Mouse (Mus musculus) midbrain, embryonic 16.5 days (tissue): Measurements from ENCODE around the gene Mcrip2. TPM values are rescaled to one million over a fixed set of nuclear protein-coding genes. Genes with fewer than 3 reads are reported as not detected.
A peak's percentile ranks its signal among the peaks of the same experiment; 100 is the strongest.

Experiments used
- ATAC-seq: fragments of 200-750 bp; cut with Nextera tagmentation; 2 replicates; pipeline ENCODE4 v1.8.0; 2017; ENCODE audit warnings: moderate TSS enrichment
- H3K27ac ChIP-seq: fragments of 300-500 bp; sonication (generic); 2 replicates; pipeline ENCODE4 v1.5.1; 2014; ENCODE audit warnings: mild to moderate bottlenecking, low read length, mixed read lengths
- H3K27me3 ChIP-seq: fragments of 300-500 bp; sonication (generic); 2 replicates; pipeline ENCODE4 v1.6.1; 2014; ENCODE audit warnings: low read depth, low read length, mixed read lengths; ENCODE audit not compliant: control insufficient read depth, insufficient read depth
- H3K36me3 ChIP-seq: fragments of 300-500 bp; sonication (generic); 2 replicates; pipeline ENCODE4 v1.6.1; 2014; ENCODE audit warnings: mild to moderate bottlenecking, low read length, moderate library complexity, mixed read lengths; ENCODE audit not compliant: control insufficient read depth, insufficient read depth
- H3K4me1 ChIP-seq: fragments of 300-500 bp; sonication (generic); 2 replicates; pipeline ENCODE4 v1.6.1; 2014; ENCODE audit warnings: mild to moderate bottlenecking, low read length, mixed read lengths; ENCODE audit not compliant: control insufficient read depth, insufficient read depth
- H3K4me2 ChIP-seq: fragments of 300-500 bp; sonication (generic); 2 replicates; pipeline ENCODE4 v1.6.1; 2014; ENCODE audit warnings: mild to moderate bottlenecking, low read length, mixed read lengths
- H3K4me3 ChIP-seq: fragments of 300-500 bp; sonication (generic); 2 replicates; pipeline ENCODE4 v1.5.1; 2014; ENCODE audit warnings: low read depth, mild to moderate bottlenecking, low read length, moderate library complexity, mixed read lengths
- H3K9ac ChIP-seq: fragments of 300-500 bp; sonication (generic); 2 replicates; pipeline ENCODE4 v1.6.1; 2014; ENCODE audit warnings: low read depth, low read length, mixed read lengths
- H3K9me3 ChIP-seq: fragments of 300-500 bp; sonication (generic); replicated peaks from 2 replicates; pipeline ENCODE4 v1.6.1; 2014; ENCODE audit warnings: mild to moderate bottlenecking, low read length, mixed read lengths; ENCODE audit not compliant: control insufficient read depth, poor library complexity, severe bottlenecking
- WGBS: fragments of 180-500 bp; shearing (Covaris S2); extraction: QIAGEN DNeasy Blood & Tissue Kit; methylation state at CpG from one replicate; pipeline ENCODE4 v1.1.7; 2014; 5-methylcytosine and 5-hydroxymethylcytosine counted together
- polyA plus RNA-seq: library from polyadenylated mRNA; unstranded; fragments of >200 nt; fragmentation: Nextera tagmentation; extraction: Ambion mirVana; gene quantifications from 2 replicates; pipeline ENCODE4 v1.2.1, GENCODE M21; 2015

Mcrip2 gene
- polyA plus RNA-seq, 1 experiment from 2014 or later = 25.3 TPM

DNA sequence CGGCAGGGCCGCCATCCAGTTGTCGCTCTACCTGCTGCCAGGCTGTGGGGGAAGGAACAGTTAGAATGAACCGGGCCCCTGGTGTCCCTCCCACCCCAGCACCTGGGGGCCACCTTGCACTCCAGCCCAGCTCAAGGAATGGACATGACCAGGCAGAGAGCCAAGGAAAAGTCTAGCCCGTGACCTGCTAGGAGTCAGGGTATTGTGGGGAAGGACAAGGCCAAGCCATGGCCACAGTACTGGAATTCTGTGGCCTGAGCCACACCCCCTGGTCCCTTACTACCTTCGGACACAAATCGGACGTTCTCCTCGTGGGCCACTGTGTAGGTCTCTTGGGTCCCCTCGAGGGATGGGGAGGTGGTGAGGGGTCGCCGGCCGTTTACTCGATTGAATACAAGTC lies 4.3 kb downstream of the Mcrip2 start:
- no peak for ATAC-seq
- WGBS = 95% methylated on average over 14 of the region's 14 CpGs
- H3K9me3 ChIP-seq = no peaks in the 10 kb centered on the region
- H3K36me3 ChIP-seq = no peaks in the 10 kb centered on the region
- no peak overlapping the region for H3K4me3 ChIP-seq
- H3K9ac ChIP-seq = no peak overlapping the region
- no peak overlapping the region for H3K4me2 ChIP-seq
- no peaks in the 10 kb centered on the region for H3K27me3 ChIP-seq
- peaks cover 29% of the 10 kb centered on the region for H3K4me1 ChIP-seq
- no peak overlapping the region for H3K27ac ChIP-seq

DNA sequence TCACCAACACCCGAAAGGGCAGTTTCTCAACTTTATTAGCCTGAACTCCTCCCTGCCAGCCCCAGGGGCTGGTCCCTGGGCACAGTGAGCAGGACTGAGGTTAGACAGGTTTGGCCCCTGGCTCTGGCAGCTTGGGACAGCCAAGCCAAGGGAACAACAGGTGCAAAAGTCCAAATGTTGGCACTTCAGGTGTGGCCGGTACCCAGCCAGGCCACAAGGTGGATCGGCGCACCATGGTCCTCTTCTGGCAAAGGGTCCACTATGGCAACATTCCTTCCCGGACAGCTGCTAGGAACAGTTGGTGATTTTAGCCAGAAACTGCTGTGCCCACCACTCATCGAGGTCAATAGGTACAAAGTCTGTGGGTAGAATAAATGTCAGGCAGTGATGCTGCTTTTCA lies 4.9 kb downstream of the Mcrip2 start:
- no peaks in the 10 kb centered on the region for H3K9me3 ChIP-seq
- no peak overlapping the region for H3K9ac ChIP-seq
- no peak overlapping the region for H3K4me2 ChIP-seq
- no peak overlapping the region for H3K4me3 ChIP-seq
- H3K27me3 ChIP-seq = no peaks in the 10 kb centered on the region
- H3K27ac ChIP-seq = no peak overlapping the region
- 88% methylated on average over 6 of the region's 6 CpGs for WGBS
- H3K4me1 ChIP-seq = peaks cover 29% of the 10 kb centered on the region
- H3K36me3 ChIP-seq = no peaks in the 10 kb centered on the region
- no peak for ATAC-seq

DNA sequence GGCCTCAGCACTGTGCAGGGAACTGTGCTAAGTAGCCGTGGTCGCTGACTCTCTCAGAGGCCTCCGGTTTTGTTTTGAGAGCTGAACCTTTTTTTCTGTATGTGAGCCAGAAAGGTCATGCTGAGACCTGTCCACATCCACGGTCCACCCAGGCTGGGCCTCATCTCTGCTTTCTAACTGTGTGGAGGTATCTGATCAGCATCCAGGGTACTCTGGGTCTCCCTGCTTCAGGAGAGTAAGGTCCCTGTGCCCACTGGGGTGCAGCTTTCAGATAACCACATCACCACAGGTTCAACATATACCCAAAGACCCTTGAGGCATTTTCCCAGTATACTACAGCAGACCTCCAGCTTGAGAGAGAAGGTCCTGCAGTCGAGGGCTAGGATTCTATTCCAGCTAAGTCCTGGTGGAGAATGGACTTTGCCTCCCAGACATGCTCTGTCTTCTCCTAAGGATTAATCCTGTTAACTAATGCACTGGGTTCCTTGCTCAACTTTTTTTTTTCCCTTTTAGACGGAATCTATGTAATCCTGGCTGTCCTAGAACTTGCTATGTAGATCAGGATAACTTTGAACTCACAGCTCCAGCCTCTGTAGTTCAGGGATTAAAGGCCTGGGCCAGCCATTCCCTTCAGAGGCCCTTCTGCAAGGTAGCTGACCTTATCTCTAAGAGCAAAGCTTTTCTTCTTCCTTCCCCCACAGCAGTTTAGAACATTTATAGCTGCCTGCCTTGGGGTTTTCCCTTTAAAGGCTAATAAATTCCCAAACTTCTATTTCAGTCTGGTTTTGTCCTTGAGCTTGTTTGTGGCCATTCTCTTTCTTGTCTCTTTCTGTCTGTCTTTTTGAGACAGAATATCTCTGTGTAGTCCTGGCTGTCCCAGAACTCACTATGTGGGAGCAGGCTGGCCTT lies 6.6 kb downstream of the Mcrip2 start:
- 8% methylated on average over 6 of the region's 6 CpGs for WGBS
- Histone ChIP-seq H3K36me3 (no peaks in the 10 kb centered on the region), H3K9me3 (no peaks in the 10 kb centered on the region), H3K4me3 (peak overlapping the region; percentile 75), H3K27ac (peak overlapping the region; percentile 89), H3K9ac (peak overlapping the region; percentile 92), H3K27me3 (no peaks in the 10 kb centered on the region), H3K4me2 (peak overlapping the region; percentile 81), H3K4me1 (peaks cover 21% of the 10 kb centered on the region)
- ATAC-seq = no peak; the same call in 1 of the 2 replicates

DNA sequence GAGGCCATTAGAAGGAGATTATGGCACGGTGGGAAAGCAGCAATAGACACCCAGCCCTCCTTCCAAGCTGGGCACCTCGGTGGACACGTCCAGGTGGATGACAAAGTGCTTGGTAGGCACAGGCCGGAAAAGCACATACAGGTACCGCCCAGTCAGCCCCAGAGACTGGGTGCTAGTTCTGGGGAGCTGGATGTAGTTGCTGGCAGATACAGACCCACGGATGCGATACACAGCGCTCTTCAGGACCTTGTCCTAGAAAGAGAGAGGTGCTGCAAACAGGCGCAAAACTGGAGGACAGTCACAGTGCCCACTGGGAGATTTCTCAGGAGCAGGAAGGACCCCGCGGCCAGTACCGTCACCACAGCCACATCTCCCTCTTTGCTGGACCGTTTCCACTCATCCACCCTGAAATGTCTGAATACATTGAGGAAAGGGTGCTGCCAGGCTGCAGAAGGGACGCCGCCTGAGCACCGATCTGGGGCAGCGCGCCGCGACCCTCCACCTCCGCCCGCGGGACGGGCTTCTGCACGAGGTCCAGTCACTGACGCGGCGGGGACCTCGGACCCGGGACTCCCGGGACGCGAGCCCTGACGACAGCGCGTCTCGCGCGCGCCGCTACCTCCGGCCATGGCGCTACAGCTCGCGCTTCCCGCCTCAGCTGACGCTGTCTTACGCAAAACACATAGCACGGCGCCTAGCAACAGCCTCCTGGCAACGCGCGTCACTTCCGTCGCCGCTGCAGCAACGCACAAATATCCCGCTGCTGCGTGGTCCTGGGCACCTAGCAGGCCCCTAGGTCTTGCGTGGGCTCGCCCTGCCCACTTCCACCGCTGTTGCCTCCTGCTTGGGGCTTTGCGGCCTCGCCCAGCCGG lies 7.5 kb downstream of the Mcrip2 start, which contains the start of gene Wdr90:
Wdr90 (minus strand) TSS at position 670 of the 872 bp plus-strand sequence.
- Histone ChIP-seq H3K27ac (peak within 1 kb of the TSS; percentile 89), H3K9me3 (no peaks in the 10 kb centered on the region), H3K36me3 (no peaks in the 10 kb centered on the region), H3K27me3 (no peaks in the 10 kb centered on the region), H3K4me1 (peaks cover 17% of the 10 kb centered on the region), H3K4me3 (peak within 1 kb of the TSS; percentile 75), H3K9ac (peak within 1 kb of the TSS; percentile 92), H3K4me2 (peak within 1 kb of the TSS; percentile 81)
- WGBS = 4% methylated on average over 65 of the region's 65 CpGs
- ATAC-seq = peak; percentile 93

DNA sequence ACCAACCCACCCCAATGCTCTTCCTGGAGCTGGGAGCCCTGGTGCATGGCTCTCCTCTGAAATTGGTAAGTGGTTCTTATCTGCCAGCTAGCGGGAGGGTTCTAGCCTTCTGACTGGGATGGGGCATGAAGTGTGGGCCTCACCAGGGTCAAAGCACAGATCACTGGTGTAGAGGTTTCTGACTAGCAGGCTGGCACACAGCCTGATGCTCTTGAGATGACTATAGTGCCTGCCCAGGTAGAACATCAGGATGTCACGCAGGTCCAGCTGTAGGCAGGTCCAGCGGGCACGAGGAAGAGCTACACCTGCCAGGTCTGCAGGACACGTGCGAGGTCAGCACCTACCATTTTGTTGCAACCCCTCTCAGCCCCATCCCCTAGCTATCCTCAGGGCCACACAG lies 8.3 kb downstream of the Mcrip2 start:
- H3K27me3 ChIP-seq = no peaks in the 10 kb centered on the region
- no peaks in the 10 kb centered on the region for H3K9me3 ChIP-seq
- H3K36me3 ChIP-seq = no peaks in the 10 kb centered on the region
- H3K4me3 ChIP-seq = no peak overlapping the region
- H3K4me1 ChIP-seq = peaks cover 17% of the 10 kb centered on the region
- H3K4me2 ChIP-seq = peak overlapping the region; percentile 81
- no peak overlapping the region for H3K27ac ChIP-seq
- WGBS = 93% methylated on average over 6 of the region's 6 CpGs
- ATAC-seq = no peak; the same call in 1 of the 2 replicates
- H3K9ac ChIP-seq = peak overlapping the region; percentile 92; the same call in 1 of the 2 replicates

DNA sequence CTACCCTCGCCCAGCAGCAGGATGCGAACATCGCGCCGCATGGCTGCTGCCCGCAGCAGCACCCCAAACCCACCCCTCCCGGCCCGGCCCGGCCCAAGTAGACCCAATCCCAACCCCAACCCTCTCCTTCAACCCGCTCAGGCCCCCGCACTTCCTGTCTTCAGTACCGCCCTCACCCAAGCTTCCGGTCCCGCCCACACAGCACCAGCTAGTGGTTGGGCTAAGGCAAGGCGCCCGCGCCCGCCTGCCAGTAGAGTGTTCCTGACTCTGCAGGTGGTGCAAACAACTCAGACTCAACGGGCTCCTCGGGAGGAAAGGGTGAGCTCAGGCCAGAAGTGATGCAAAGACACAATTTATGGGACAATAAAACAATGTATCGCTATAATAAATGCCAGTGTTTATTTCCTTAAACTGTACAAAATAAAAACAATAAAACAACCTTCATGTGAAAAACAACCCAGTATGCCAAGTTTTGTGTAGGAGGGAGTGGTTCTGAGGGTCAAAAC lies 24.1 kb downstream of the Mcrip2 start, which contains the start of gene Rhot2:
Rhot2 (minus strand) TSS at position 456 of the 506 bp plus-strand sequence.
- under 1% methylated on average over 21 of the region's 21 CpGs for WGBS
- no peaks in the 10 kb centered on the region for H3K9me3 ChIP-seq
- H3K9ac ChIP-seq = peak within 1 kb of the TSS; percentile 84
- H3K27ac ChIP-seq = peak within 1 kb of the TSS; percentile 75
- H3K4me3 ChIP-seq = peak within 1 kb of the TSS; percentile 89
- peak; percentile 96 for ATAC-seq
- no peaks in the 10 kb centered on the region for H3K27me3 ChIP-seq
- peaks cover 15% of the 10 kb centered on the region for H3K4me1 ChIP-seq
- peak within 1 kb of the TSS; percentile 95 for H3K4me2 ChIP-seq
- H3K36me3 ChIP-seq = peaks cover 26% of the 10 kb centered on the region

DNA sequence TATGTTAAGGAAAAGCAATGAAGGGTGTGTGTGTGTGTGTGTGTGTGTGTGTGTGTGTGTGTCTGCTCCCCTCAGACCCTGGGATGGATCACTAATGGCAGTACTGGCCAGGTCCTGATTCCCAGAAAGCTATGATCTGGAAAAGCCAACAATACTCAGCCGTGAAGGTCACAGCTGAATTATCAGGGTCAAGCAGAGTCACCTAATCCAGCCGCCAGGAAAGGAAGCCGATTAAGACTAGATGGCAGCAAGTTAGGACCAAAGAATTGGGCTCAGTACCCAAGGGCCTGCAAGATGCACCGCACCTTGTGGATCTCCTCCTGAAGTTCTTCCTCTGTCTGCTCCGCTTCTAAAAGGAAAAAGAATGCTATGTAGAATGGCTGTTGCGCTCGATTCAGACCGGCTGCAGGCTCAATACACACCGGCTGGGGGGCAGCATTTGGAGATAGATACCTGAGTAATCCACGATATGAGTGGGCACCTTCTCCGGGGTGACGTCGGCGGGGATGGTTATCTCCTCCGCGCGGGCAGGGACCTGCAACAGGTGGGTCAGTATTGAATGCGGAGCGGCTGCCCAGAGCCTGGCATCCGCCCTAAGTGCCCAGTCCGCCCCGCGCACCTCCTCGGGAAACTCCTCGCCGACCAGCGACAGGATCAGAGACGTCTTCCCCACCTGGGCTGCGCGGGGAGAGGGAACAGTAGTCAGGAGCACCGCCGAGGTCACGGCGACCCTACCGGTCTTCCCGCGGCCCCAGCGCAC lies 24.7 kb downstream of the Mcrip2 start:
- Histone ChIP-seq H3K4me2 (peak overlapping the region; percentile 95), H3K4me3 (peak overlapping the region; percentile 89), H3K36me3 (peaks cover 32% of the 10 kb centered on the region), H3K27ac (peak overlapping the region; percentile 75), H3K4me1 (peaks cover 15% of the 10 kb centered on the region), H3K27me3 (no peaks in the 10 kb centered on the region), H3K9ac (peak overlapping the region; percentile 84), H3K9me3 (no peaks in the 10 kb centered on the region)
- WGBS = 1% methylated on average over 36 of the region's 38 CpGs
- peak; percentile 34; the same call in 1 of the 2 replicates for ATAC-seq

DNA sequence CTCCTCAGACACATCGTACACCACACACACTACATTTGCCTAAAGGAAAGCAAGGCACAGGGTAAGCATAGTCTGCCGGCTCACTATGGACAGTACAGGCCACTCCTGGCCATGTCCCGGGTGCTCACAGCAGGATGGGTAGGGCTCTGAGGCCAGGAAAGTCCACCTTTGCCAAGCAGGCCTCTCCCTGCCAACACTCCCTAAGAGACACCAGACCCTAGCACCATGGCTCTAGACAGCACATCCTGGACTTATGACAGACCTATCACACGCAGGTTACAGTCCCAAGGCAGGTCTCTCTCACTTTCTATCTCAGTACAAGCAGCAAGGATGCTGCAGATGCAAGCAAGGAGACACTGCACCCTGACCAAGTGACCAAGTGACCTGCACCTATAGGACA lies 25.4 kb downstream of the Mcrip2 start:
- peak overlapping the region; percentile 84; the same call in 1 of the 2 replicates for H3K9ac ChIP-seq
- no peak overlapping the region; the same call in 1 of the 2 replicates for H3K4me3 ChIP-seq
- 95% methylated on average over 4 of the region's 4 CpGs for WGBS
- ATAC-seq = no peak
- no peaks in the 10 kb centered on the region for H3K27me3 ChIP-seq
- H3K36me3 ChIP-seq = peaks cover 34% of the 10 kb centered on the region
- peaks cover 15% of the 10 kb centered on the region for H3K4me1 ChIP-seq
- H3K4me2 ChIP-seq = peak overlapping the region; percentile 95
- H3K27ac ChIP-seq = no peak overlapping the region
- H3K9me3 ChIP-seq = no peaks in the 10 kb centered on the region
